ENCODE assay signal across 17 mouse cellular contexts in genomic region chr1:181850441-181850840, GRCm38 (mm10). TPM values are rescaled to one million over a fixed set of nuclear protein-coding genes. Genes with fewer than 3 reads are reported as not detected.
A peak's percentile ranks its signal among the peaks of the same experiment; 100 is the strongest.
DNase-seq lines count a peak whose midpoint lies in the region.
"Had no signal": no experiment of that assay in that cellular context is flagged by ENCODE, and none has a peak within 500 bp of the region (broad histone marks: within the 10 kb centered on the region; RNA-seq: fewer than 3 reads in every experiment).

No protein-coding gene starts in this region.

- intact Hi-C loops in gastrocnemius, postnatal 14 days (cut with DNase I; ENCODE audit: low total_unique reads) = no loop called here

- peak; percentile 64 for DNase-seq in adrenal gland, postnatal 14 days
- DNase-seq in adrenal gland, adult 8-10 months = no peak
- peak; percentile 39 for DNase-seq in gastrocnemius, postnatal 25 days
- DNase-seq in gastrocnemius, postnatal 14 days = no peak
- peak; percentile 35 for DNase-seq in 3T3-L1 (ENCODE audit: low read depth, low spot score)
- DNase-seq in mesoderm, embryonic 11.5 days (ENCODE audit: low read depth, low spot score) = peak; percentile 56
- no peak for DNase-seq in urinary bladder, postnatal 4 days (ENCODE audit: low spot score in 2 of 2)
- DNase-seq: adrenal gland, adult 2 months; cerebellum, adult 11 months; cerebellum, adult 9-10 months; heart, adult 2 months; kidney, adult 2 months; kidney, postnatal 36 days; liver, postnatal 0 days; lung, postnatal 36 days; retina, postnatal 1 day; right cerebral cortex, postnatal 14 days had no signal

RNA-seq across cellular contexts. Expression of gene Lbr, which starts 7.6 kb away (rescaled TPM):
- total RNA-seq in adrenal gland, postnatal 14 days (2021) = 33.7 and 42.9 TPM in 2 replicates
- 10 to 100 TPM; 15.7 to 23.2 (median 17.6) TPM for total RNA-seq in adrenal gland, adult 8-10 months (2022)
- 10 to 100 TPM; 17.8 to 18.7 TPM for total RNA-seq in gastrocnemius, postnatal 25 days (2021)
- total RNA-seq in gastrocnemius, postnatal 14 days (2021) = 10 to 100 TPM; 24.6 to 26.8 TPM

Comparison
In these comparisons a context has a peak if more than half of its experiments do, and no peak if none do; other contexts are left out.
1. DNase-seq: peak in adrenal gland, postnatal 14 days (single experiment), gastrocnemius, postnatal 25 days (single experiment), 3T3-L1 (single experiment) and mesoderm, embryonic 11.5 days (single experiment); none in adrenal gland, adult 8-10 months (single experiment), gastrocnemius, postnatal 14 days (single experiment) and urinary bladder, postnatal 4 days (0 of 2).